Mouse (Mus musculus) embryonic facial prominence, embryonic 10.5 days (tissue): ENCODE measurements around the gene Pcca. TPM values are rescaled to one million over a fixed set of nuclear protein-coding genes. Genes with fewer than 3 reads are reported as not detected.

Experiments
- DNase-seq: peaks from one replicate; pipeline ENCODE4 v3.0.0-alpha.2; 2017; ENCODE audit warnings: low spot score
- H3K27ac ChIP-seq: fragments of 300-500 bp; sonication (generic); replicated peaks from 2 replicates; pipeline ENCODE4 v1.5.1; 2016; ENCODE audit warnings: mild to moderate bottlenecking
- H3K27me3 ChIP-seq: fragments of 300-500 bp; sonication (generic); replicated peaks from 2 replicates; pipeline ENCODE4 v1.6.1; 2016; ENCODE audit warnings: low read depth, mild to moderate bottlenecking; ENCODE audit not compliant: poor library complexity, severe bottlenecking
- H3K36me3 ChIP-seq: fragments of 300-500 bp; sonication (generic); replicated peaks from 2 replicates; pipeline ENCODE4 v1.6.1; 2016; ENCODE audit warnings: mild to moderate bottlenecking, moderate library complexity
- H3K4me1 ChIP-seq: fragments of 300-500 bp; sonication (generic); 2 replicates; pipeline ENCODE4 v1.6.1; 2016
- H3K4me3 ChIP-seq: fragments of 300-500 bp; sonication (generic); 2 replicates; pipeline ENCODE4 v1.5.1; 2016; ENCODE audit warnings: mild to moderate bottlenecking, moderate library complexity
- H3K9me3 ChIP-seq: fragments of 300-500 bp; sonication (generic); 2 replicates; pipeline ENCODE4 v1.6.1; 2016; ENCODE audit warnings: mild to moderate bottlenecking
- WGBS: fragments of 180-500 bp; shearing (Covaris S2); methylation state at CpG from one replicate; pipeline ENCODE4 v1.1.7; 2016; 5-methylcytosine and 5-hydroxymethylcytosine counted together
- polyA plus RNA-seq: library from polyadenylated mRNA; unstranded; fragments of >200 nt; fragmentation: Nextera tagmentation; extraction: Ambion mirVana; gene quantifications from 2 replicates; pipeline ENCODE4 v1.2.1, GENCODE M21; 2016

Gene Pcca
- polyA plus RNA-seq, 1 experiment from 2014 or later, result 29.1 TPM

- no peak for DNase-seq
- no peak overlapping the region for H3K4me3 ChIP-seq
- H3K27me3 ChIP-seq, result no peaks in the 10 kb centered on the region
- H3K4me1 ChIP-seq, result no peaks in the 10 kb centered on the region
- H3K27ac ChIP-seq, result no peak overlapping the region
- no peaks in the 10 kb centered on the region for H3K36me3 ChIP-seq
- WGBS, result 93% methylated on average over 5 of the region's 5 CpGs
- no peaks in the 10 kb centered on the region for H3K9me3 ChIP-seq
Observed at GRCm38 (mm10) chr14:122766448-122766847, 232.3 kb downstream of the Pcca start.

- no peak for DNase-seq
- 88% methylated on average over 4 of the region's 4 CpGs for whole genome bisulfite sequencing
Observed at GRCm38 (mm10) chr14:122784701-122785100, 250.6 kb downstream of the Pcca start.

GRCm38 (mm10) chr14:122788199-122788598 lies 254.1 kb downstream of the Pcca start:
- Histone ChIP-seq H3K4me3 (no peak overlapping the region), H3K27me3 (no peaks in the 10 kb centered on the region), H3K36me3 (no peaks in the 10 kb centered on the region), H3K27ac (no peak overlapping the region), H3K9me3 (no peaks in the 10 kb centered on the region), H3K4me1 (0 out of 2 replicates have a peak, but pooled peaks cover 4% of the 10 kb centered on the region)
- DNase-seq, result no peak
- 67% methylated on average over 2 of the region's 2 CpGs for WGBS

More at GRCm38 (mm10) chr14:122784701-122785100, 250.6 kb downstream of the Pcca start:
- H3K9me3 ChIP-seq, result no peaks in the 10 kb centered on the region
- H3K4me3 ChIP-seq, result no peak overlapping the region
- H3K36me3 ChIP-seq, result no peaks in the 10 kb centered on the region
- no peak overlapping the region for H3K27ac ChIP-seq
- H3K4me1 ChIP-seq, result 0 out of 2 replicates have a peak, but pooled peaks cover 4% of the 10 kb centered on the region
- H3K27me3 ChIP-seq, result no peaks in the 10 kb centered on the region

DNA sequence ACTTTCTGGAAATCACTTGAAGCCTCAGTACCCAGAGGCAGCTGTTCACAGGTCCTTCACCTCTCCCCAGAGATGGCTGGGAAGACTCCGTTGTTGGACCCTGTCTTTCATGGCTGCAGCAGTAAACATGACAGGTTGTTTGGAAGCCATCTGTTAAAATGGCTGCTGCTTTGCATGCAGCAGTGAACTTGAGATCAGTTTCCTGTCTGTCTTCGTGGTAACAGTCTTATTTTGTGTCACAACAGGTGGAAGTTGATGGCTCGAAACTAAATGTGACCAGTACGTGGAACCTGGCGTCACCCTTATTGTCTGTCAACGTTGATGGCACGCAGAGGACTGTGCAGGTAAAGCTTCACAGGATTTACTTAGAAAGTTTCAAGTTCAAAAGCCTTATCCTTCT lies 256.0 kb downstream of the Pcca start:
- DNase-seq, result no peak
- Histone ChIP-seq H3K36me3 (no peaks in the 10 kb centered on the region), H3K4me1 (0 out of 2 replicates have a peak, but pooled peaks cover 4% of the 10 kb centered on the region), H3K27ac (no peak overlapping the region), H3K27me3 (no peaks in the 10 kb centered on the region), H3K4me3 (no peak overlapping the region), H3K9me3 (no peaks in the 10 kb centered on the region)
- WGBS, result 88% methylated on average over 7 of the region's 7 CpGs

GRCm38 (mm10) chr14:122793368-122793767 lies 259.2 kb downstream of the Pcca start:
- no peak overlapping the region for H3K4me3 ChIP-seq
- H3K27me3 ChIP-seq, result no peaks in the 10 kb centered on the region
- DNase-seq, result no peak
- 93% methylated on average over 4 of the region's 4 CpGs for WGBS
- H3K4me1 ChIP-seq, result no peaks in the 10 kb centered on the region
- no peaks in the 10 kb centered on the region for H3K36me3 ChIP-seq
- H3K9me3 ChIP-seq, result no peaks in the 10 kb centered on the region
- no peak overlapping the region for H3K27ac ChIP-seq

DNA sequence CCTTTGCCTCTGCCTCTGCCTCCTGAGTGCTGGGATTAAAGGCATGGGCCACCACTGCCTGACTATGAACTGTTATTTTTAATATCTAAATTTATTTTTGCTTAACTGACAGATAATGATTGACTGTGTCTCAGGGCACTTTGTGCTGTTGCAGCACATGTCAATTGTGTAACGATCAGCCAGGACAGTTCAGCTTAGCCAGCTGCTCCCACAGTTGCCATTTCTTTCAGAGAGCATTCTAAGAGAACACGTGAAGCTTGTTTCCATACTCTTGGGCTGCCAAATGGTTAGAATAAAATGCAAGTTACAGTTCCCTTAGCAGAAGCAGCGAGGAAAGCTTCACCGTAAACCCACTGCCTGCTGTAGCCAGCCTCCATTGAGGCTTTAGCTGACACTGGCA lies 266.2 kb downstream of the Pcca start:
- H3K4me3 ChIP-seq, result no peak overlapping the region
- no peaks in the 10 kb centered on the region for H3K27me3 ChIP-seq
- no peak overlapping the region for H3K27ac ChIP-seq
- no peaks in the 10 kb centered on the region for H3K9me3 ChIP-seq
- no peaks in the 10 kb centered on the region for H3K36me3 ChIP-seq
- DNase-seq, result no peak
- no peaks in the 10 kb centered on the region for H3K4me1 ChIP-seq
- 86% methylated on average over 4 of the region's 4 CpGs for WGBS

GRCm38 (mm10) chr14:122821002-122821401 lies 286.9 kb downstream of the Pcca start:
- no peaks in the 10 kb centered on the region for H3K36me3 ChIP-seq
- no peaks in the 10 kb centered on the region for H3K9me3 ChIP-seq
- no peak for DNase-seq
- no peak overlapping the region for H3K4me3 ChIP-seq
- no peak overlapping the region for H3K27ac ChIP-seq
- H3K27me3 ChIP-seq, result no peaks in the 10 kb centered on the region
- 89% methylated on average over 3 of the region's 3 CpGs for WGBS
- no peaks in the 10 kb centered on the region for H3K4me1 ChIP-seq

DNA sequence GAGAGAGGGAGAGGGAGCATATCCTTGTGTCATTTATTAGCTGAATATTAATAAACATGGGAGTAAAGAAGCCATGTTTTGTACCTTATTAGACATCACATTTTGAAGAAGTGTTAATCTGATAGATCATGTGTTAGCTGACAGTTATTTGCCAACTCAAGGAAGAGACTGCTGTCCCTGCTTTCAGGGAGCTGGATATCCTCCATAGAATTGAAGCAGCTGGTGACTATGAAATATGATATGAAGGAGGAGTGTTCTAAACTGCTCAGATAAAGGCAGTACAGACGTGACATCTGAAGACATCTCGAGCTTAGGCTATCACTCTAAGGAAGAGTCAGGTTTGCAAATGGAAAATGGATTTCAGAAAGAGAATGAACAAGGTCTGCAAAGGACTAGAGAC lies 289.7 kb downstream of the Pcca start:
- 68% methylated on average over 2 of the region's 2 CpGs for WGBS
- Histone ChIP-seq H3K9me3 (no peaks in the 10 kb centered on the region), H3K27ac (no peak overlapping the region), H3K27me3 (no peaks in the 10 kb centered on the region), H3K36me3 (no peaks in the 10 kb centered on the region), H3K4me1 (no peaks in the 10 kb centered on the region), H3K4me3 (no peak overlapping the region)
- no peak for DNase-seq

- no peaks in the 10 kb centered on the region for H3K4me1 ChIP-seq
- DNase-seq, result no peak
- WGBS, result 96% methylated on average over 2 of the region's 2 CpGs
- H3K27me3 ChIP-seq, result no peaks in the 10 kb centered on the region
- no peak overlapping the region for H3K27ac ChIP-seq
- no peak overlapping the region for H3K4me3 ChIP-seq
- no peaks in the 10 kb centered on the region for H3K9me3 ChIP-seq
- H3K36me3 ChIP-seq, result no peaks in the 10 kb centered on the region
Observed at GRCm38 (mm10) chr14:122825464-122825863, 291.3 kb downstream of the Pcca start.

DNA sequence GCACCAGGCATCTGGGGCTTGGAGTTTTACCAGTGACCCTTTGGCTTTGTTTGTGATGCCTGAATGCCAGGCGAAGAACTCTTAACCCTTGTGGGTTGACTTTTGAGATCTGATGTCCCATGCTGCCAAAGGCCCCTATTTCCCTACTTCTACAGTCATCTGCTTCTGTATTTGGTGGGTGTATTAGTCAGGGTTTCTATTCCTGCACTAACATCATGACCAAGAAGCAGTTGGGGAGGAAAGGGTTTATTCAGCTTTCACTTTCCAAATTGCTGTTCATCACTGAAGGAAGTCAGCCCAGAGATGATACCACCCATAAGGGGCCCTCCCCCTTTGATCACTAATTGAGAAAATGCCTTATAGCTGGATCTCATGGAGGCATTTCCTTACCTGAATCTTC lies 296.3 kb downstream of the Pcca start:
- Histone ChIP-seq H3K9me3 (no peaks in the 10 kb centered on the region), H3K27me3 (no peaks in the 10 kb centered on the region), H3K4me1 (no peaks in the 10 kb centered on the region), H3K27ac (no peak overlapping the region), H3K36me3 (no peaks in the 10 kb centered on the region), H3K4me3 (no peak overlapping the region)
- WGBS, result 73% methylated on average over 1 of the region's 1 CpGs
- DNase-seq, result no peak

- H3K4me3 ChIP-seq, result no peak overlapping the region
- no peaks in the 10 kb centered on the region for H3K36me3 ChIP-seq
- DNase-seq, result no peak
- no peaks in the 10 kb centered on the region for H3K27me3 ChIP-seq
- no peaks in the 10 kb centered on the region for H3K9me3 ChIP-seq
- peaks cover 12% of the 10 kb centered on the region for H3K4me1 ChIP-seq
- 88% methylated on average over 3 of the region's 3 CpGs for WGBS
- no peak overlapping the region for H3K27ac ChIP-seq
Observed at GRCm38 (mm10) chr14:122833666-122834065, 299.5 kb downstream of the Pcca start.

DNA sequence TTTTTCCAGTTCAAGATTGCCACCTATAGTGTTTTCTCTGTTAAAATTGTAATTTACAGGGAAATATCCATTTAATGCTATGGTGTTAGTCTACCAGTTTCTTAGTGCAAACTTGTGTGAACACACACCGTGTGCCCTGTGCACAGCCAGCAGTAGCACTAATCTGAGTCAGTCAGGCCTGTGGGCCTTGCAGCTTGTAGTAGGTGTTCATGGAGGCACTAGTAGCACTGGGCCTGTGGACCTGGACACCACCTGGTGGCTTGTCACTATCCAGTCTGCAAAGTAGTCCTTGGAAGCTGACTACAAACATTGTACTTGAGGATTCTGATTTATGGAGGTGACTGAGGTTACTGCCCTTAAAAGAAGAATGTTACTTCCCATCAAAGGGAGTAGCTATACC lies 300.6 kb downstream of the Pcca start:
- H3K4me3 ChIP-seq, result no peak overlapping the region
- H3K4me1 ChIP-seq, result peaks cover 12% of the 10 kb centered on the region
- no peaks in the 10 kb centered on the region for H3K27me3 ChIP-seq
- H3K9me3 ChIP-seq, result no peaks in the 10 kb centered on the region
- no peak overlapping the region for H3K27ac ChIP-seq
- 94% methylated on average over 1 of the region's 1 CpGs for WGBS
- no peaks in the 10 kb centered on the region for H3K36me3 ChIP-seq
- DNase-seq, result no peak

DNA sequence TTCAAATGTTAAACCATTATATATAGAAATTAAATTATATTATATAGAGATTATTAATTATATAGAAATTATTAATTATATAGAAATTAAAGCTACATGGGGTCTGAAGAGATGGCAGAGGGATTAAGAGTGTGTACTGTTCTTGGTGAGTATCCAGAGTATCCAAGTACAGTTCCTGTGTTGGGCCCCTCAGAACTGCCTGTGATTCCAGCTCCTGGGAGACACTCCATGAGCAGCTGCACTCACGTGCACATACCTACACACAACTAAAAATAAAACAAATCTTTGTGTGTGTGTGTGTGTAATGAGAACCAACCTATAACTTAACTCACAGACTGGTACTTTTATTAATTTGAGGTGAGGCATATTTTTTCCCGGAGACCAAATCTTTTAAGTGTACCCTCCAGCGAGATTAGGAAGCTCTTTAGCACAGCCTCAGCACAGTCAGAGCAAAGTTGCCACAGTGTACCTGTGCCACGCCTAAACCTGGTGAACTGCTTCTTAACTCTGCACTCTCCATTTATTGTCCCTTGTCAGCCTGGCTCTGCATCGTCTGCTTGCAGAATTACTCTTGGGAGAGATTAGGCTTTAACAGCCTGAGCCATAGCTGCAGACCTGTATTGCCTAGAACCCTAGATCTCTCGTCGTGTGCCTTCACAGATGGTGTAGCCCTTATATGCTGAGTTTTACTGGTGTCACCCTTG lies 301.5 kb downstream of the Pcca start:
- Histone ChIP-seq H3K27me3 (no peaks in the 10 kb centered on the region), H3K4me1 (peaks cover 12% of the 10 kb centered on the region), H3K4me3 (no peak overlapping the region), H3K9me3 (no peaks in the 10 kb centered on the region), H3K36me3 (no peaks in the 10 kb centered on the region), H3K27ac (0 out of 2 replicates have a peak overlapping the region, but pooled peaks have one; percentile 30)
- no peak for DNase-seq
- WGBS, result 51% methylated on average over 7 of the region's 7 CpGs
